Mouse (Mus musculus) cortical plate, adult 2 months (tissue): ENCODE results near the gene Siva1.

Experiments used
- CTCF ChIP-seq: fragments of 200-500 bp; IDR thresholded peaks from 2 replicates; pipeline ENCODE4 v1.5.1; 2011; ENCODE audit warnings: mild to moderate bottlenecking, control low read depth, low read length; ENCODE audit not compliant: insufficient read depth; ENCODE audit errors: extremely low read depth
- POLR2A ChIP-seq: fragments of 200-500 bp; IDR thresholded peaks from 2 replicates; pipeline ENCODE4 v1.6.1; 2011; ENCODE audit warnings: mild to moderate bottlenecking, low read length, control low read depth; ENCODE audit not compliant: insufficient read depth; ENCODE audit errors: extremely low read depth

DNA sequence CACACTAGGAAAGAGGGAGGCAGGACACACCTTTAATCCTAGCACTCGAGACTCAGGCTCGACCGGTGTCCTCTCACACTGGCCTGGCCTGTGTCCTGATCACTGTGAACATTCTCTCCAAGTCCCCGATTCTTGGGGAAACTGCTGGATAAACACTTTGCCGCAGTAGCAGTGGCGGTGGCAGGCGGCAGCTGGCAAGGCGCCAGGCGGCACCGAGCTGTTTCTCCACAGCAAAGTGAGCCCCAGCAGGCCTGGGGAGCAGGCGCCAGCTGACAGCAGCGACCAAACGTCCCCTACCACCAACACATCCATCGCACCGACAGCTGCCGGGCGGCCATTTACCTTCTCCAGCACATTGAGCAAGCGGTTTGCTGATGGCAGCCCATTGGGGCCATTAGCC lies 21.0 kb downstream of the Siva1 start:
- TF ChIP-seq CTCF (no peak), POLR2A (no peak)
